Mouse (Mus musculus) forebrain, embryonic 12.5 days (tissue): ENCODE measurements around the gene Clcf1. TPM values are rescaled to one million over a fixed set of nuclear protein-coding genes. Genes with fewer than 3 reads are reported as not detected.

Source experiments
- ATAC-seq: fragments of 200-750 bp; cut with Nextera tagmentation; 2 replicates; pipeline ENCODE4 v1.8.0; 2017; ENCODE audit warnings: moderate TSS enrichment; ENCODE audit not compliant: low FRiP score
- H3K27ac ChIP-seq: fragments of 300-500 bp; sonication (generic); 2 replicates; pipeline ENCODE4 v1.5.1; 2016; ENCODE audit warnings: mild to moderate bottlenecking
- H3K27me3 ChIP-seq: fragments of 300-500 bp; sonication (generic); 2 replicates; pipeline ENCODE4 v1.6.1; 2016; ENCODE audit warnings: mild to moderate bottlenecking
- H3K36me3 ChIP-seq: fragments of 300-500 bp; sonication (generic); replicated peaks from 2 replicates; pipeline ENCODE4 v1.6.1; 2016; ENCODE audit warnings: mild to moderate bottlenecking
- H3K4me1 ChIP-seq: fragments of 300-500 bp; sonication (generic); 2 replicates; pipeline ENCODE4 v1.6.1; 2016
- H3K4me2 ChIP-seq: fragments of 300-500 bp; sonication (generic); 2 replicates; pipeline ENCODE4 v1.6.1; 2016; ENCODE audit warnings: mild to moderate bottlenecking, moderate library complexity
- H3K4me3 ChIP-seq: fragments of 300-500 bp; sonication (generic); replicated peaks from 2 replicates; pipeline ENCODE4 v1.5.1; 2016; ENCODE audit warnings: mild to moderate bottlenecking
- H3K9ac ChIP-seq: fragments of 300-500 bp; sonication (generic); 2 replicates; pipeline ENCODE4 v1.6.1; 2016; ENCODE audit warnings: mild to moderate bottlenecking
- H3K9me3 ChIP-seq: fragments of 300-500 bp; sonication (generic); 2 replicates; pipeline ENCODE4 v1.6.1; 2016
- WGBS: fragments of 180-500 bp; shearing (Covaris S2); methylation state at CpG from one replicate; pipeline ENCODE4 v1.1.7; 2016; 5-methylcytosine and 5-hydroxymethylcytosine counted together
- polyA plus RNA-seq: library from polyadenylated mRNA; unstranded; fragments of >200 nt; fragmentation: Nextera tagmentation; extraction: Ambion mirVana; gene quantifications from 2 replicates; pipeline ENCODE4 v1.2.1, GENCODE M21; 2016

Gene Clcf1
- polyA plus RNA-seq, 1 experiment from 2014 or later, result 1.2 TPM

GRCm38 (mm10) chr19:4227446-4227845, 13.4 kb downstream of the Clcf1 start:
- H3K27ac ChIP-seq, result no peak overlapping the region
- H3K36me3 ChIP-seq, result no peaks in the 10 kb centered on the region
- H3K4me3 ChIP-seq, result no peak overlapping the region
- no peak overlapping the region for H3K4me2 ChIP-seq
- no peaks in the 10 kb centered on the region for H3K9me3 ChIP-seq
- ATAC-seq, result no peak
- peaks cover 29% of the 10 kb centered on the region for H3K27me3 ChIP-seq
- H3K4me1 ChIP-seq, result peaks cover 10% of the 10 kb centered on the region
- 65% methylated on average over 5 of the region's 5 CpGs for WGBS
- H3K9ac ChIP-seq, result no peak overlapping the region

- Histone ChIP-seq H3K27me3 (peaks cover 34% of the 10 kb centered on the region), H3K9me3 (no peaks in the 10 kb centered on the region), H3K4me2 (no peak overlapping the region), H3K4me3 (no peak overlapping the region), H3K27ac (no peak overlapping the region), H3K9ac (0 out of 2 replicates have a peak overlapping the region, but pooled peaks have one; percentile 0), H3K4me1 (peaks cover 12% of the 10 kb centered on the region), H3K36me3 (no peaks in the 10 kb centered on the region)
- ATAC-seq, result peak; percentile 34; the same call in 1 of the 2 replicates
- WGBS, result 21% methylated on average over 8 of the region's 8 CpGs
These were observed 14.0 kb downstream of the Clcf1 start for GRCm38 (mm10) chr19:4227894-4228678.

- Histone ChIP-seq H3K9me3 (no peaks in the 10 kb centered on the region), H3K36me3 (no peaks in the 10 kb centered on the region), H3K4me3 (no peak overlapping the region), H3K9ac (no peak overlapping the region), H3K4me1 (peaks cover 12% of the 10 kb centered on the region), H3K27ac (no peak overlapping the region), H3K4me2 (no peak overlapping the region), H3K27me3 (peaks cover 37% of the 10 kb centered on the region)
- no peak for ATAC-seq
- WGBS, result 74% methylated on average over 4 of the region's 4 CpGs
These were observed 14.9 kb downstream of the Clcf1 start for GRCm38 (mm10) chr19:4228891-4229290.

GRCm38 (mm10) chr19:4229451-4230076, 15.5 kb downstream of the Clcf1 start:
- no peak for ATAC-seq
- no peaks in the 10 kb centered on the region for H3K36me3 ChIP-seq
- no peak overlapping the region for H3K9ac ChIP-seq
- no peak overlapping the region for H3K27ac ChIP-seq
- peaks cover 12% of the 10 kb centered on the region for H3K4me1 ChIP-seq
- H3K27me3 ChIP-seq, result peaks cover 37% of the 10 kb centered on the region
- no peak overlapping the region for H3K4me2 ChIP-seq
- 49% methylated on average over 9 of the region's 9 CpGs for WGBS
- no peaks in the 10 kb centered on the region for H3K9me3 ChIP-seq
- no peak overlapping the region for H3K4me3 ChIP-seq

- no peak overlapping the region for H3K4me2 ChIP-seq
- 72% methylated on average over 8 of the region's 8 CpGs for WGBS
- H3K4me1 ChIP-seq, result peaks cover 12% of the 10 kb centered on the region
- H3K4me3 ChIP-seq, result no peak overlapping the region
- peaks cover 37% of the 10 kb centered on the region for H3K27me3 ChIP-seq
- no peaks in the 10 kb centered on the region for H3K9me3 ChIP-seq
- ATAC-seq, result no peak
- no peak overlapping the region for H3K9ac ChIP-seq
- no peaks in the 10 kb centered on the region for H3K36me3 ChIP-seq
- H3K27ac ChIP-seq, result no peak overlapping the region
These were observed 16.4 kb downstream of the Clcf1 start for GRCm38 (mm10) chr19:4230415-4230814.

- peak within 1 kb of the TSS; percentile 67; the same call in 1 of the 2 replicates for H3K27ac ChIP-seq
- H3K9me3 ChIP-seq, result no peaks in the 10 kb centered on the region
- H3K36me3 ChIP-seq, result no peaks in the 10 kb centered on the region
- H3K4me2 ChIP-seq, result peak within 1 kb of the TSS; percentile 90
- peaks cover 37% of the 10 kb centered on the region for H3K27me3 ChIP-seq
- 14% methylated on average over 26 of the region's 26 CpGs for WGBS
- peak; percentile 91 for ATAC-seq
- H3K9ac ChIP-seq, result peak within 1 kb of the TSS; percentile 69
- peaks cover 15% of the 10 kb centered on the region for H3K4me1 ChIP-seq
- H3K4me3 ChIP-seq, result peak within 1 kb of the TSS; percentile 57
These were observed 17.5 kb downstream of the Clcf1 start, which contains the start of gene Pold4 for GRCm38 (mm10) chr19:4231253-4232185. TSS of gene Pold4 (plus strand) at chr19:4231899.

GRCm38 (mm10) chr19:4232186-4232572, 18.1 kb downstream of the Clcf1 start:
- H3K9me3 ChIP-seq, result no peaks in the 10 kb centered on the region
- H3K36me3 ChIP-seq, result no peaks in the 10 kb centered on the region
- H3K4me3 ChIP-seq, result peak overlapping the region; percentile 57
- H3K4me1 ChIP-seq, result peaks cover 15% of the 10 kb centered on the region
- WGBS, result 54% methylated on average over 2 of the region's 2 CpGs
- peak overlapping the region; percentile 69 for H3K9ac ChIP-seq
- H3K4me2 ChIP-seq, result peak overlapping the region; percentile 90
- no peak for ATAC-seq
- peaks cover 36% of the 10 kb centered on the region for H3K27me3 ChIP-seq
- peak overlapping the region; percentile 67; the same call in 1 of the 2 replicates for H3K27ac ChIP-seq

GRCm38 (mm10) chr19:4232651-4233050, 18.6 kb downstream of the Clcf1 start:
- peak overlapping the region; percentile 69; the same call in 1 of the 2 replicates for H3K9ac ChIP-seq
- ATAC-seq, result no peak
- WGBS, result 78% methylated on average over 7 of the region's 7 CpGs
- no peak overlapping the region for H3K27ac ChIP-seq
- no peaks in the 10 kb centered on the region for H3K36me3 ChIP-seq
- H3K9me3 ChIP-seq, result no peaks in the 10 kb centered on the region
- peaks cover 15% of the 10 kb centered on the region for H3K4me1 ChIP-seq
- peaks cover 32% of the 10 kb centered on the region for H3K27me3 ChIP-seq
- H3K4me3 ChIP-seq, result no peak overlapping the region
- peak overlapping the region; percentile 90; the same call in 1 of the 2 replicates for H3K4me2 ChIP-seq

GRCm38 (mm10) chr19:4234548-4234947, 20.5 kb downstream of the Clcf1 start:
- H3K27me3 ChIP-seq, result peaks cover 19% of the 10 kb centered on the region
- no peak overlapping the region for H3K27ac ChIP-seq
- H3K9ac ChIP-seq, result no peak overlapping the region
- peaks cover 15% of the 10 kb centered on the region for H3K4me1 ChIP-seq
- H3K36me3 ChIP-seq, result no peaks in the 10 kb centered on the region
- no peak for ATAC-seq
- no peaks in the 10 kb centered on the region for H3K9me3 ChIP-seq
- H3K4me2 ChIP-seq, result no peak overlapping the region
- WGBS, result 85% methylated on average over 4 of the region's 4 CpGs
- H3K4me3 ChIP-seq, result no peak overlapping the region

GRCm38 (mm10) chr19:4240247-4240668, 26.2 kb downstream of the Clcf1 start:
- H3K36me3 ChIP-seq, result no peaks in the 10 kb centered on the region
- H3K27ac ChIP-seq, result no peak overlapping the region
- no peak for ATAC-seq
- no peaks in the 10 kb centered on the region for H3K9me3 ChIP-seq
- H3K9ac ChIP-seq, result no peak overlapping the region
- no peak overlapping the region for H3K4me3 ChIP-seq
- H3K4me2 ChIP-seq, result no peak overlapping the region
- peaks cover 3% of the 10 kb centered on the region; the same call in 1 of the 2 replicates for H3K4me1 ChIP-seq
- 79% methylated on average over 8 of the region's 8 CpGs for WGBS
- no peaks in the 10 kb centered on the region for H3K27me3 ChIP-seq

- no peaks in the 10 kb centered on the region for H3K9me3 ChIP-seq
- H3K4me3 ChIP-seq, result no peak overlapping the region
- no peak overlapping the region for H3K27ac ChIP-seq
- H3K36me3 ChIP-seq, result no peaks in the 10 kb centered on the region
- ATAC-seq, result no peak
- H3K9ac ChIP-seq, result no peak overlapping the region
- no peaks in the 10 kb centered on the region for H3K4me1 ChIP-seq
- H3K27me3 ChIP-seq, result no peaks in the 10 kb centered on the region
- no peak overlapping the region for H3K4me2 ChIP-seq
- 65% methylated on average over 3 of the region's 3 CpGs for WGBS
These were observed 28.4 kb downstream of the Clcf1 start for GRCm38 (mm10) chr19:4242416-4242815.

- H3K9me3 ChIP-seq, result no peaks in the 10 kb centered on the region
- no peaks in the 10 kb centered on the region for H3K36me3 ChIP-seq
- WGBS, result 80% methylated on average over 6 of the region's 6 CpGs
- no peak for ATAC-seq
- H3K4me2 ChIP-seq, result no peak overlapping the region
- H3K4me1 ChIP-seq, result no peaks in the 10 kb centered on the region
- H3K27ac ChIP-seq, result no peak overlapping the region
- H3K9ac ChIP-seq, result no peak overlapping the region
- H3K27me3 ChIP-seq, result no peaks in the 10 kb centered on the region
- H3K4me3 ChIP-seq, result no peak overlapping the region
These were observed 30.7 kb downstream of the Clcf1 start for GRCm38 (mm10) chr19:4244775-4245174.
